Mouse (Mus musculus): ENCODE measurements around the gene Epo. TPM values are rescaled to one million over a fixed set of nuclear protein-coding genes. Genes with fewer than 3 reads are reported as not detected.
A peak's percentile ranks its signal among the peaks of the same experiment; 100 is the strongest.

Epo gene
- polyA plus RNA-seq, 1 experiment, result not detected

DNA sequence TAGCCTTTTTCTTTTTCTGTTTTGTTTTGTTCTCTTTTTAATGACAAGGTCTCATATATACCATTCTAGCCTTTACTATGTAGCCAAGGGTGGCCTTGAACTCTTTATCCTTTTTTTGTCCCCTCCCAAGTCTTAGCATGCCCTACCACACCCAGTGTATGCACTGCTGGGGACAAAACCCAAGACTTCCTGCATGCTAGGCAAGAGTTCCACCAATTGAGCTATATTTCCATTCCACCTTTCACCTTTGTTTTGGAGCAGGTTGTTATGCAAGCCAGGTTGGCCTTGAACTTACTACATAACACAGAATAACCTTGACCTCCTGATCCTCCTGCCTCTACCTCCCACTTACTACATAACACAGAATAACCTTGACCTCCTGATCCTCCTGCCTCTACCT is 87.5 kb downstream of the Epo start:
- H3K27me3 ChIP-seq (ENCODE audit: control insufficient read depth, insufficient read depth, insufficient read length), result peaks cover 4% of the 10 kb centered on the region
- H3K79me3 ChIP-seq (ENCODE audit: low read depth), result no peaks in the 10 kb centered on the region
- H3K4me3 ChIP-seq (ENCODE audit: insufficient read depth, poor library complexity, severe bottlenecking), result no peak overlapping the region
- no peaks in the 10 kb centered on the region for H3K79me2 ChIP-seq (ENCODE audit: control insufficient read depth, insufficient read depth)
- no peak for TF ChIP-seq FOSL1 (IDR thresholded peaks at IDR 0.05; ENCODE audit: insufficient read depth, low read length, poor library complexity, severe bottlenecking)
- no peaks in the 10 kb centered on the region for H3K36me3 ChIP-seq (ENCODE audit: control insufficient read depth, insufficient read depth)
- no peak overlapping the region for H3ac ChIP-seq (ENCODE audit: control insufficient read depth, insufficient read length, low read depth)

- TF ChIP-seq USF1 (IDR thresholded peaks at IDR 0.05; ENCODE audit: low read depth) (peak; percentile 82), MYOG (IDR thresholded peaks at IDR 0.05; ENCODE audit: control insufficient read depth, extremely low read depth, insufficient read length) (no peak)
- Histone ChIP-seq H3K4me3 (ENCODE audit: insufficient read depth, poor library complexity, severe bottlenecking) (no peak overlapping the region), H3ac (ENCODE audit: control insufficient read depth, insufficient read length, low read depth) (no peak overlapping the region), H3K27me3 (ENCODE audit: control insufficient read depth, insufficient read depth, insufficient read length) (peaks cover 5% of the 10 kb centered on the region), H3K36me3 (ENCODE audit: control insufficient read depth, insufficient read depth) (no peaks in the 10 kb centered on the region), H3K79me3 (ENCODE audit: low read depth) (no peaks in the 10 kb centered on the region), H3K79me2 (ENCODE audit: control insufficient read depth, insufficient read depth) (no peaks in the 10 kb centered on the region)
These were observed 92.7 kb downstream of the Epo start for GRCm38 (mm10) chr5:137440216-137440855.

DNA sequence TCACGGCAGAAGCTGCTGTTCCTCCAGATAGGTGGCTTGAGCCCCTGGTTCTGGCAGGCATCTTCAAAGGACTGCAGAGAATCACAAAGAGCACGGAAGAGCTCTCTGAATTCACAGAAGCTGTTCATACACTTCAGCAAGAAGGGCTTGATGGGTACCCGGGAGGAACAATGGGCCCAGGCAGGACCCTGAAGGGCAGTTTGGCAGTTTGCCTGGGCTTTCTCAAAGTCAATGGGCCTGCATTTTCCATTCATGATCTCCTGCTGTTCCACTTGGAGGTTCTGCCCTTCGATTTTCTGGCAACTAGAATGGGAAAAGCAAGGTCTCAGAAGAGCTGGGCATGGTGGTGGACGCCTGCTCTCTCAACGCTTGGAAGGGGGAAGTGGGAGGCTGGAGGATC is 99.2 kb downstream of the Epo start:
- Histone ChIP-seq H3K79me2 (ENCODE audit: control insufficient read depth, insufficient read depth) (no peaks in the 10 kb centered on the region), H3K4me3 (ENCODE audit: insufficient read depth, poor library complexity, severe bottlenecking) (no peak overlapping the region), H3ac (ENCODE audit: control insufficient read depth, insufficient read length, low read depth) (no peak overlapping the region), H3K27me3 (ENCODE audit: control insufficient read depth, insufficient read depth, insufficient read length) (peaks cover 16% of the 10 kb centered on the region), H3K36me3 (ENCODE audit: control insufficient read depth, insufficient read depth) (no peaks in the 10 kb centered on the region), H3K79me3 (ENCODE audit: low read depth) (no peaks in the 10 kb centered on the region)
- TF ChIP-seq CEBPB (IDR thresholded peaks at IDR 0.05; ENCODE audit: low read depth) (no peak), USF1 (IDR thresholded peaks at IDR 0.05; ENCODE audit: low read depth) (no peak), MAX (IDR thresholded peaks at IDR 0.05) (no peak), MYOD1 (IDR thresholded peaks at IDR 0.05; ENCODE audit: control insufficient read depth, insufficient read length, low read depth) (no peak), MYOG (IDR thresholded peaks at IDR 0.05; ENCODE audit: control insufficient read depth, extremely low read depth, insufficient read length) (no peak), FOSL1 (IDR thresholded peaks at IDR 0.05; ENCODE audit: insufficient read depth, low read length, poor library complexity, severe bottlenecking) (no peak), CTCF (IDR thresholded peaks at IDR 0.05; ENCODE audit: control insufficient read depth, insufficient read depth, insufficient read length) (no peak)

Small RNA genes within 50 kb of the gene (microRNA-seq; reads per million reads assigned to microRNA genes)
- gene Mir6418 (ENCODE audit: borderline microRNAs expressed), result 2.0 reads per million, percentile 39 among the genes with 10 or more reads in this experiment

Other genes with a start within 250 kb of the Epo start
- 0.06 TPM for gene Ache, start 245.7 kb downstream of the Epo start, polyA plus RNA-seq (2012; fragmentation: generic; extraction: Trizol)
- gene Ufsp1, start 238.6 kb downstream of the Epo start, polyA plus RNA-seq (2012; fragmentation: generic; extraction: Trizol), result 10.6 TPM
- gene Srrt, start 225.6 kb downstream of the Epo start, polyA plus RNA-seq (2012; fragmentation: generic; extraction: Trizol), result 130 TPM
- 80.0 TPM for gene Trip6, start 218.8 kb downstream of the Epo start, polyA plus RNA-seq (2012; fragmentation: generic; extraction: Trizol)
- 7.3 TPM for gene Slc12a9, start 199.6 kb downstream of the Epo start, polyA plus RNA-seq (2012; fragmentation: generic; extraction: Trizol)
- 25.2 TPM for gene Ephb4, start 183.1 kb downstream of the Epo start, polyA plus RNA-seq (2012; fragmentation: generic; extraction: Trizol)
- gene Zan, start 56.2 kb downstream of the Epo start, polyA plus RNA-seq (2012; fragmentation: generic; extraction: Trizol), result 0.01 TPM
- gene Pop7, start 30.7 kb downstream of the Epo start, polyA plus RNA-seq (2012; fragmentation: generic; extraction: Trizol), result 63.5 TPM
- 6.9 TPM for gene Gigyf1, start 14.7 kb downstream of the Epo start, polyA plus RNA-seq (2012; fragmentation: generic; extraction: Trizol)
- 672 TPM for gene Gnb2, start 268 bp upstream of the Epo start, polyA plus RNA-seq (2012; fragmentation: generic; extraction: Trizol)
- gene Actl6b, start 20.3 kb upstream of the Epo start, polyA plus RNA-seq (2012; fragmentation: generic; extraction: Trizol), result not detected
- 0.14 TPM for gene Tfr2, start 36.6 kb upstream of the Epo start, polyA plus RNA-seq (2012; fragmentation: generic; extraction: Trizol)
- 28.6 TPM for gene Mospd3, start 67.8 kb upstream of the Epo start, polyA plus RNA-seq (2012; fragmentation: generic; extraction: Trizol)
- 651 TPM for gene Pcolce, start 80.5 kb upstream of the Epo start, polyA plus RNA-seq (2012; fragmentation: generic; extraction: Trizol)
- gene Fbxo24, start 95.8 kb upstream of the Epo start, polyA plus RNA-seq (2012; fragmentation: generic; extraction: Trizol), result 0.29 TPM
- gene Lrch4, start 95.9 kb upstream of the Epo start, polyA plus RNA-seq (2012; fragmentation: generic; extraction: Trizol), result 27.5 TPM
- gene Gm20605, start 95.9 kb upstream of the Epo start, polyA plus RNA-seq (2012; fragmentation: generic; extraction: Trizol), result 5.0 TPM
- 4.4 TPM for gene Sap25, start 108.1 kb upstream of the Epo start, polyA plus RNA-seq (2012; fragmentation: generic; extraction: Trizol)
- gene Irs3, start 112.5 kb upstream of the Epo start, polyA plus RNA-seq (2012; fragmentation: generic; extraction: Trizol), result 0.05 TPM
- 15.6 TPM for gene Agfg2, start 151.5 kb upstream of the Epo start, polyA plus RNA-seq (2012; fragmentation: generic; extraction: Trizol)
- 3.6 TPM for gene Nyap1, start 208.4 kb upstream of the Epo start, polyA plus RNA-seq (2012; fragmentation: generic; extraction: Trizol)
- 32.4 TPM for gene Tsc22d4, start 212.5 kb upstream of the Epo start, polyA plus RNA-seq (2012; fragmentation: generic; extraction: Trizol)
- gene Ppp1r35, start 245.6 kb upstream of the Epo start, polyA plus RNA-seq (2012; fragmentation: generic; extraction: Trizol), result 42.7 TPM

Data from C2C12 (cell line).